Mouse (Mus musculus): ENCODE data around the gene Ptpn3. TPM values are rescaled to one million over a fixed set of nuclear protein-coding genes. Genes with fewer than 3 reads are reported as not detected.

Gene Ptpn3
- polyA plus RNA-seq, 1 experiment from 2014 or later: 1.2 TPM

DNA sequence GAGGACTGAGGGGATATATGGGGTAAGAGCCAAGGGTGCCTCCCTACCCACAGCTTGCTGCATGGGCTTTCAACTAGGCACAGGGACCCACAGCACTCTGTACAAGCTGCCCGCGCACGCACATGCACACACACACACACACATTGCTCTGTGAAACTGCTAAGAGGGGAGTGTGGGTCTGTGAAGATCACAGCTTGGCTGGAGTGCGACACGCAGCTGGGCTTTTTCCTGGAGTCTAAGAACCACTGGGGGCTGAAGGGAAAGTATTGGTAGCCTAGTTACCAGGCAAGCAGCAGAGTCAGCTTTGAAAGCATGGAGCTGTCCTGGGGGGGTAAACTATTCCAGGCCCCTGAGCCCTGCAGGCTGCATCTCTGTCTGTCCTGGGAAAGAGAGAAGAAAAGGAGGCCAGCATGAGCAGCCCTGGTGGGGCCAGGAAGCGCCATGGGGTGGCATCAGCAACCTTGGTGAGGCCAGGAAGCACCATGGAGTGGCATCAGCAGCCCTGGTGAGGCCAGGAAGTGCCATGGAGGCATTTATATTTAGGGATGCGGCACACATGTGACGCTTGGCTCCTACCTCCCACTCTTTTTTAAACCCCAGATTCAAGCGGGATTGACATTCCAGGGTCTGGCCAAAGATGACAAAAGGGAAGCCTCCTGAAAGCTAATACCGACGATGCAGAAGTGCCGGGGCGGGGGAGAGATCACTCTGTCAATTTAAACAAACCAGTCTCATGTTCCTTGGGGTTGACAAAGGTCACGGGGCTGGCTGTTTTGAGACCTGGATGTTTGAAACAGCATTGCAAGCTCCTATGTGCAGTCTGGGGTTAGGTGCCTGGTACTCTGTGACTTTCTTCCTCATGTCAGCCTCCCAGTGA, 43.2 kb downstream of the Ptpn3 start:
- Histone ChIP-seq H3K4me1 (peaks cover 10% of the 10 kb centered on the region; the same call in 1 of the 2 replicates), H3K27me3 (no peaks in the 10 kb centered on the region; the same call in 1 of the 2 replicates), H3K9me3 (no peaks in the 10 kb centered on the region), H3K4me3 (no peak overlapping the region), H3K9ac (replicated peaks) (no peak overlapping the region), H3K4me2 (replicated peaks) (no peak overlapping the region), H3K27ac (replicated peaks) (no peak overlapping the region), H3K36me3 (no peaks in the 10 kb centered on the region)
- WGBS: 25% methylated on average over 14 of the region's 14 CpGs
- ATAC-seq (ENCODE audit: low FRiP score, low read depth): 0 out of 2 replicates have a peak, but pooled peaks have one; percentile 16

DNA sequence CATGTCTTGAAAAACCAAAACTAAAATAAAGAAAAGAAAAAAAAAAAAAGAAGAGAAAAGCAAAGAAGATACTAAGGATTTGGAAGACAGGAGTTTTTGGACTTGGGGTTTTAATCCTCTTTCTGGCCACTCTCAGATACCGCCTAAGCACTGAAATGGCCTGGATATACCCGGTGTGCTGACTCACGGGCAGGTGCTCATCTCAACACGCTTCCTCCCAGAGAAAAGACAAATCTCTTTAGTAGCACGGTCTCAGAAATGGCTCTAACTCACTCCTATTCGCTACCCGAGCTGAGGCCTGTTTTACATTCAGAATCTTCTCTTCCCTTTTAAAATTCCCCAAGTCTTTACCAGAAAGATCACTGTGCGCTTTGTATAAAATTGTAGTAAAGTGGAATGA, 44.2 kb downstream of the Ptpn3 start:
- Histone ChIP-seq H3K9ac (replicated peaks) (no peak overlapping the region), H3K27ac (replicated peaks) (no peak overlapping the region), H3K27me3 (peaks cover 4% of the 10 kb centered on the region; the same call in 1 of the 2 replicates), H3K4me1 (peaks cover 10% of the 10 kb centered on the region; the same call in 1 of the 2 replicates), H3K36me3 (no peaks in the 10 kb centered on the region), H3K4me3 (no peak overlapping the region), H3K9me3 (no peaks in the 10 kb centered on the region), H3K4me2 (replicated peaks) (no peak overlapping the region)
- 89% methylated on average over 8 of the region's 8 CpGs for WGBS
- ATAC-seq (ENCODE audit: low FRiP score, low read depth): no peak

DNA sequence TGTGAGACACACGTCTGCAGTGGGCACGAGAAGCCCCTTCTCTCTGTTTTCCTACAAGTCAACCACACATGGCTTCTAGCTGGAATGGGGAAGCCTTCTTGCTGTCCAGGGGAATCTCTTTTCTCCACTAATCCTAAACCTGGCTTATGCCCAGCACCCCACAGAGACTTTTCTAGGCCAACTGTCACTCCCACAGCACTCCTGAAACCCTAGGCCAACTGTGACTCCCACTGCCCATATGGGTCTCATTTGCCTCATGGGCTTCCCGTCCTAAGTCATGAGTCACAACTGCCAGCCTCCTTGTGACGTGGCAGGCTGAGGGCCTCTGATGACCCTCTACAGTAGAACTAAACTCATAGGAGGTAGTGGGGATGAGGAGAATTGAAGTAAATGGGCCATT, 44.9 kb downstream of the Ptpn3 start:
- Histone ChIP-seq H3K9me3 (no peaks in the 10 kb centered on the region), H3K4me3 (no peak overlapping the region), H3K36me3 (no peaks in the 10 kb centered on the region), H3K4me1 (peaks cover 10% of the 10 kb centered on the region; the same call in 1 of the 2 replicates), H3K4me2 (replicated peaks) (no peak overlapping the region), H3K27me3 (peaks cover 4% of the 10 kb centered on the region; the same call in 1 of the 2 replicates), H3K27ac (replicated peaks) (no peak overlapping the region), H3K9ac (replicated peaks) (no peak overlapping the region)
- no peak for ATAC-seq (ENCODE audit: low FRiP score, low read depth)
- WGBS: 85% methylated on average over 4 of the region's 4 CpGs

DNA sequence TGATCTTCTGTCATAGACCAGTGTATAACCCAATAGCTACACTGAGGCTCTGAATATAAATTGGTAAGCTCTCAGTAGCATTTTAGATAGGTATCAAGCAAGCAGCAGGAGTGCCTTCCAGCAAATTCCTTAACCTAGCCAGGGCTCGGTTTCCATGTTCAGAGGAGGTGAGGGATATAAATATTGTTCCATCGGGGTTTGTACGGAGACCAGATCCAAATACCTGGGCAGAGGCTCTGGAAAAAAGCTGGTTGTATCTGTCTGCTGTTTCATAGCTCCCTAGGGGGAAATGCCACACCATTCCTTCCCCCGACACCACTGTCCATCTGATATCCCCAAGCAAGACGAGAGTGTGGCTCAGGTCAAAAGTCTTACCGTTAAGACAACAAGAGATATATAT, 47.2 kb downstream of the Ptpn3 start:
- WGBS: 88% methylated on average over 6 of the region's 6 CpGs
- Histone ChIP-seq H3K27me3 (peaks cover 4% of the 10 kb centered on the region; the same call in 1 of the 2 replicates), H3K27ac (replicated peaks) (no peak overlapping the region), H3K4me3 (no peak overlapping the region), H3K4me2 (replicated peaks) (no peak overlapping the region), H3K36me3 (no peaks in the 10 kb centered on the region), H3K9me3 (no peaks in the 10 kb centered on the region), H3K9ac (replicated peaks) (no peak overlapping the region), H3K4me1 (peaks cover 10% of the 10 kb centered on the region; the same call in 1 of the 2 replicates)
- no peak for ATAC-seq (ENCODE audit: low FRiP score, low read depth)

GRCm38 (mm10) chr4:57250636-57251035, 51.0 kb downstream of the Ptpn3 start:
- Histone ChIP-seq H3K27ac (replicated peaks) (no peak overlapping the region), H3K4me1 (no peaks in the 10 kb centered on the region; the same call in 1 of the 2 replicates)

DNA sequence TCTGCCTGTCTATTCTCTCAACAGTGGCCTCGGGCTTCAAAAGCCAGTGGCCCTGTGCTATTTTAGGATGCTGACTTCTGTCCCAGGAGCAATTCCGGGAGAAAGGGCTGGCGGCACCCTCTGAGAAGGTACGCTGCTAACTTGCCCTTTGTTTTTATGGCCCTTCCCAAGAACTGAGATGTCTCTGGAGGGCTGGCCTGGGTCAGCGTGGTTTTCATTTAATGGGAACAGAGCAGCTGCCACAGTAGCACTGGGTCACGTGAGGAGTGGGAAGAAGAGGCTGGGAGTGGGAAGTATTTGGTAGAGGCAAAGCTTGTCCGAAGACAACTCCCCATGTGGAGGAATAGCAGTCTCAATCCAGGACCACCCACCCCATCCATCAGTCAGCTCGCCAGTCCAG, 52.5 kb downstream of the Ptpn3 start:
- Histone ChIP-seq H3K9me3 (no peaks in the 10 kb centered on the region), H3K36me3 (no peaks in the 10 kb centered on the region), H3K27me3 (peaks cover 4% of the 10 kb centered on the region; the same call in 1 of the 2 replicates), H3K9ac (replicated peaks) (no peak overlapping the region), H3K4me3 (no peak overlapping the region), H3K4me2 (replicated peaks) (no peak overlapping the region), H3K4me1 (no peaks in the 10 kb centered on the region; the same call in 1 of the 2 replicates), H3K27ac (replicated peaks) (no peak overlapping the region)
- ATAC-seq (ENCODE audit: low FRiP score, low read depth): no peak
- 65% methylated on average over 8 of the region's 8 CpGs for WGBS

More at GRCm38 (mm10) chr4:57250636-57251035, 51.0 kb downstream of the Ptpn3 start:
- H3K36me3 ChIP-seq: no peaks in the 10 kb centered on the region
- no peak overlapping the region for H3K9ac ChIP-seq (replicated peaks)
- H3K4me2 ChIP-seq (replicated peaks): no peak overlapping the region
- WGBS: 39% methylated on average over 2 of the region's 2 CpGs
- ATAC-seq (ENCODE audit: low FRiP score, low read depth): no peak
- H3K27me3 ChIP-seq: peaks cover 4% of the 10 kb centered on the region; the same call in 1 of the 2 replicates
- H3K9me3 ChIP-seq: no peaks in the 10 kb centered on the region
- no peak overlapping the region for H3K4me3 ChIP-seq

- no peak overlapping the region for H3K4me3 ChIP-seq
- no peak overlapping the region for H3K4me2 ChIP-seq (replicated peaks)
- no peak overlapping the region for H3K27ac ChIP-seq (replicated peaks)
- no peaks in the 10 kb centered on the region for H3K36me3 ChIP-seq
- H3K4me1 ChIP-seq: peaks cover 4% of the 10 kb centered on the region
- no peaks in the 10 kb centered on the region for H3K9me3 ChIP-seq
- no peak overlapping the region for H3K9ac ChIP-seq (replicated peaks)
- no peak for ATAC-seq (ENCODE audit: low FRiP score, low read depth)
- 92% methylated on average over 10 of the region's 10 CpGs for WGBS
- no peaks in the 10 kb centered on the region for H3K27me3 ChIP-seq
Observed at GRCm38 (mm10) chr4:57244874-57245273, 56.8 kb downstream of the Ptpn3 start.

DNA sequence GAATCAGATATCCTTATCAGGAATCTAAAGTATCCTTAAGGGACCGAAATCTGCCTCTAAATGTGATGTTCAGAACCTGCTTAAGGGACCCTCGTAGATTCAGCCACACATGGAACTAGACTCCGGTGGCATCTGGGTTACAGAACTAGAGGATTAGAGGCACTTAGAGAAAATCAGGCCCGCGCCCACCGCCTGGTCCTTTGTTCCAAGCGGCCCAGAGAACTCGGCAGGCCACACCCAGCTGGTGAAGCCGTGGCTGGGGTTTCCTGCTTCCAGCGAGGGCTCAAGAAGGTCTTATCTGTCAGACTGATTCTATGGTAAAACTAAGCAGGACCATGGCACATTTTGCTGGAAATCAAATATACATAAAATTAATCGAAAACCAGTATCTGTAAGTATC, 58.3 kb downstream of the Ptpn3 start:
- Histone ChIP-seq H3K36me3 (no peaks in the 10 kb centered on the region), H3K27me3 (no peaks in the 10 kb centered on the region), H3K4me2 (replicated peaks) (no peak overlapping the region), H3K4me1 (peaks cover 4% of the 10 kb centered on the region), H3K9me3 (no peaks in the 10 kb centered on the region), H3K9ac (replicated peaks) (no peak overlapping the region), H3K4me3 (no peak overlapping the region), H3K27ac (replicated peaks) (no peak overlapping the region)
- no peak for ATAC-seq (ENCODE audit: low FRiP score, low read depth)
- 31% methylated on average over 11 of the region's 11 CpGs for WGBS

DNA sequence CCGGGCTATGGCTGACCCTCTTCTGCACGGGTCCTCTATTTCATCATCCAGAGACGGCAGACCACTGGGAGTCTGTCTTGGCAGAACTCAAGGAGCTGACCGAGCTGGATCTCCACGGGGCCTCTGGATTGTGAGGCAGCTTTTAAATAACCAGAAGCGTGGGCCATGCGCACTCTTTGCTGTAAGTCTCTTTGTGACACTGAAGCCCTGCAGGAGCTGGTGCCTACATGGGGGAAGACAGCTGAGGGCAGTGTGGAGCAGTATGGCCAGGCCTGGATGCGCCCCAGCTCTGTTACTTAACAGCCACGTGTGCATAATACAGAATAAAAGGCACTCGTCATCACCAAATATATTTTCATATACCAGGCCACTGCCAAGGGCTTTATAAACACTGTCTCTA, 60.7 kb downstream of the Ptpn3 start:
- Histone ChIP-seq H3K4me1 (peaks cover 4% of the 10 kb centered on the region), H3K27me3 (no peaks in the 10 kb centered on the region), H3K27ac (replicated peaks) (no peak overlapping the region), H3K4me3 (no peak overlapping the region), H3K36me3 (no peaks in the 10 kb centered on the region), H3K9me3 (no peaks in the 10 kb centered on the region), H3K9ac (replicated peaks) (no peak overlapping the region), H3K4me2 (replicated peaks) (no peak overlapping the region)
- ATAC-seq (ENCODE audit: low FRiP score, low read depth): no peak
- WGBS: 84% methylated on average over 10 of the region's 10 CpGs

- Histone ChIP-seq H3K9me3 (no peaks in the 10 kb centered on the region), H3K36me3 (no peaks in the 10 kb centered on the region), H3K4me2 (replicated peaks) (no peak overlapping the region), H3K4me3 (no peak overlapping the region), H3K9ac (replicated peaks) (no peak overlapping the region), H3K4me1 (peaks cover 4% of the 10 kb centered on the region), H3K27ac (replicated peaks) (no peak overlapping the region), H3K27me3 (no peaks in the 10 kb centered on the region)
- 70% methylated on average over 7 of the region's 7 CpGs for WGBS
- ATAC-seq (ENCODE audit: low FRiP score, low read depth): no peak
Observed at GRCm38 (mm10) chr4:57240100-57240499, 61.5 kb downstream of the Ptpn3 start.

GRCm38 (mm10) chr4:57239112-57239511, 62.5 kb downstream of the Ptpn3 start:
- Histone ChIP-seq H3K9ac (replicated peaks) (no peak overlapping the region), H3K27me3 (no peaks in the 10 kb centered on the region), H3K9me3 (no peaks in the 10 kb centered on the region), H3K4me2 (replicated peaks) (no peak overlapping the region), H3K36me3 (no peaks in the 10 kb centered on the region), H3K4me1 (peaks cover 4% of the 10 kb centered on the region), H3K27ac (replicated peaks) (no peak overlapping the region), H3K4me3 (no peak overlapping the region)
- WGBS: 81% methylated on average over 6 of the region's 6 CpGs
- ATAC-seq (ENCODE audit: low FRiP score, low read depth): no peak

DNA sequence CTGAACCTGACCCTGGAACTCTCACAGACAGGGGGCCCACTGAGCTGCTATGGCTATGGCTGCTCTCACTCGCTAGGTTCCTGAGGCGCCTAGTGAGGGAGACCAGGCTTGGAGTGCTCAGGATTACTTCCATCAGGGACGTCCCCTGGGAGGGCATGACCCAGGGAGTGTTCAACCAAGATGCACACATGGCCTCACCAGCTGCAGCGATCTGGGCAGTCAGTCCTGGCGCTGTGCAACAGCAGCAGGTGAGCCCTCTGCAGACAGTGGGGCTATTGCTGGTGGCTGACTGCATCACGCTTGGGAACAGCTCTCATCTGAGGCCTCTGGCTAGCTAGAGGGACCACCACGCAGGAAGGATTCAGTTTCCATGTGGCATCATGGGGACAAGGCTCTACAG, 63.5 kb downstream of the Ptpn3 start:
- Histone ChIP-seq H3K9me3 (no peaks in the 10 kb centered on the region), H3K27ac (replicated peaks) (no peak overlapping the region), H3K9ac (replicated peaks) (no peak overlapping the region), H3K27me3 (no peaks in the 10 kb centered on the region), H3K4me1 (peaks cover under 1% of the 10 kb centered on the region), H3K36me3 (no peaks in the 10 kb centered on the region), H3K4me2 (replicated peaks) (no peak overlapping the region), H3K4me3 (no peak overlapping the region)
- 87% methylated on average over 7 of the region's 7 CpGs for WGBS
- ATAC-seq (ENCODE audit: low FRiP score, low read depth): no peak

All from midbrain, embryonic 12.5 days (tissue).